Mouse (Mus musculus) MEL (cell line): ENCODE results near the gene Tjp3. TPM values are rescaled to one million over a fixed set of nuclear protein-coding genes. Genes with fewer than 3 reads are reported as not detected.

Experiments used
- DNase-seq: peaks from one replicate; pipeline ENCODE4 v3.0.0; 2011; ENCODE audit warnings: low read depth, low spot score
- H3K27ac ChIP-seq: 2 replicates; pipeline ENCODE4 v1.5.1; 2012; ENCODE audit warnings: low read depth, mild to moderate bottlenecking, control low read depth, low read length, moderate library complexity; ENCODE audit not compliant: control insufficient read depth
- H3K27me3 ChIP-seq, 2 experiments: fragments of 150-350 bp in 1 of 2; sonication (generic) in 1 of 2; 2 replicates each; pipeline ENCODE4 v1.6.1; 2012; ENCODE audit warnings: low read length in 2 of 2, mild to moderate bottlenecking in 2 of 2, improper control_type of control experiment in 1 of 2, moderate library complexity in 1 of 2; ENCODE audit not compliant: insufficient read depth in 2 of 2, control insufficient read depth in 1 of 2
- H3K36me3 ChIP-seq, 2 experiments: 2 replicates each; pipeline ENCODE4 v1.6.1; 2012 to 2014; ENCODE audit warnings: low read length in 2 of 2, improper control_type of control experiment in 1 of 2, inconsistent platforms in 1 of 2, mild to moderate bottlenecking in 1 of 2; ENCODE audit not compliant: insufficient read depth in 2 of 2, control insufficient read depth in 1 of 2
- H3K4me1 ChIP-seq, 2 experiments: fragments of 150-350 bp in 1 of 2; sonication (generic) in 1 of 2; 2 replicates each; pipeline ENCODE4 v1.6.1; 2012; ENCODE audit warnings: low read length in 2 of 2, improper control_type of control experiment in 1 of 2, mild to moderate bottlenecking in 1 of 2; ENCODE audit not compliant: insufficient read depth in 2 of 2, control insufficient read depth in 1 of 2
- H3K4me3 ChIP-seq, 2 experiments: fragments of 150-350 bp in 1 of 2; sonication (generic) in 1 of 2; 2 replicates each; pipeline ENCODE4 v1.5.1; 2012; ENCODE audit warnings: low read depth in 2 of 2, low read length in 2 of 2, mild to moderate bottlenecking in 2 of 2, moderate library complexity in 2 of 2, control low read depth in 1 of 2, improper control_type of control experiment in 1 of 2; ENCODE audit not compliant: control insufficient read depth in 1 of 2, insufficient read depth in 1 of 2
- H3K79me2 ChIP-seq: 2 replicates; pipeline ENCODE4 v1.6.1; 2012; ENCODE audit warnings: mild to moderate bottlenecking, low read length, moderate library complexity; ENCODE audit not compliant: control insufficient read depth, poor library complexity, insufficient read depth
- H3K9ac ChIP-seq: 2 replicates; pipeline ENCODE4 v1.6.1; 2012; ENCODE audit warnings: low read depth, mild to moderate bottlenecking, control low read depth, low read length, moderate library complexity; ENCODE audit not compliant: control insufficient read depth, poor library complexity, severe bottlenecking
- H3K9me3 ChIP-seq: fragments of 150-350 bp; sonication (generic); replicated peaks from 2 replicates; pipeline ENCODE4 v1.6.1; 2012; ENCODE audit warnings: mild to moderate bottlenecking, low read length, improper control_type of control experiment, moderate library complexity; ENCODE audit not compliant: insufficient read depth
- CHD1 ChIP-seq: IDR thresholded peaks from 2 replicates; pipeline ENCODE4 v1.6.1; 2012; ENCODE audit warnings: low read depth, mild to moderate bottlenecking, inconsistent platforms, low read length, improper control_type of control experiment
- CHD2 ChIP-seq: IDR thresholded peaks from 2 replicates; pipeline ENCODE4 v1.6.1; 2011; ENCODE audit warnings: low read length, improper control_type of control experiment
- CTCF ChIP-seq, 3 experiments: IDR thresholded peaks in 2 of 3; conservative IDR thresholded peaks in 1 of 3; 2 replicates each; pipeline ENCODE4 v1.5.1; 2011 to 2012; ENCODE audit warnings: low read length in 3 of 3, low read depth in 2 of 3, mild to moderate bottlenecking in 2 of 3, improper control_type of control experiment in 1 of 3, inconsistent platforms in 1 of 3, mixed read lengths in 1 of 3, moderate library complexity in 1 of 3; ENCODE audit not compliant: control insufficient read depth in 1 of 3, insufficient read depth in 1 of 3, poor library complexity in 1 of 3, severe bottlenecking in 1 of 3
- E2F4 ChIP-seq: IDR thresholded peaks from 2 replicates; pipeline ENCODE4 v1.6.1; 2011; ENCODE audit warnings: low read depth, low read length, improper control_type of control experiment, borderline replicate concordance
- ELF1 ChIP-seq: IDR thresholded peaks from 2 replicates; pipeline ENCODE4 v1.6.1; 2014; ENCODE audit warnings: low read depth, mild to moderate bottlenecking, inconsistent platforms, low read length, improper control_type of control experiment, moderate library complexity
- EP300 ChIP-seq, 2 experiments: IDR thresholded peaks; 2 replicates each; pipeline ENCODE4 v1.6.1; 2011; ENCODE audit warnings: improper control_type of control experiment in 2 of 2, low read length in 2 of 2, low read depth in 1 of 2, mild to moderate bottlenecking in 1 of 2
- ETS1 ChIP-seq: IDR thresholded peaks from 2 replicates; pipeline ENCODE4 v1.6.1; 2012; ENCODE audit warnings: low read depth, mild to moderate bottlenecking, inconsistent platforms, low read length, improper control_type of control experiment, moderate library complexity
- GABPA ChIP-seq: IDR thresholded peaks from 2 replicates; pipeline ENCODE4 v1.6.1; 2012; ENCODE audit warnings: low read depth, mild to moderate bottlenecking, inconsistent platforms, low read length, improper control_type of control experiment, moderate library complexity
- JUND ChIP-seq: IDR thresholded peaks from 2 replicates; pipeline ENCODE4 v1.6.1; 2011; ENCODE audit warnings: low read depth, mild to moderate bottlenecking, improper control_type of control experiment, low read length
- MAX ChIP-seq: IDR thresholded peaks from 2 replicates; pipeline ENCODE4 v1.6.1; 2011; ENCODE audit warnings: low read length, improper control_type of control experiment
- MEF2A ChIP-seq: IDR thresholded peaks from 2 replicates; pipeline ENCODE4 v1.6.1; 2014; ENCODE audit warnings: low read depth, mild to moderate bottlenecking, inconsistent platforms, low read length, improper control_type of control experiment; ENCODE audit not compliant: poor library complexity, insufficient replicate concordance, severe bottlenecking; ENCODE audit errors: extremely low read depth
- MXI1 ChIP-seq: IDR thresholded peaks from 2 replicates; pipeline ENCODE4 v1.6.1; 2011; ENCODE audit warnings: mild to moderate bottlenecking, low read depth, low read length, improper control_type of control experiment
- MYB ChIP-seq: IDR thresholded peaks from 2 replicates; pipeline ENCODE4 v1.6.1; 2011; ENCODE audit warnings: mild to moderate bottlenecking, low read depth, low read length, improper control_type of control experiment
- RAD21 ChIP-seq: IDR thresholded peaks from 2 replicates; pipeline ENCODE4 v1.6.1; 2011; ENCODE audit warnings: mild to moderate bottlenecking, low read depth, low read length, improper control_type of control experiment
- SIN3A ChIP-seq: IDR thresholded peaks from 2 replicates; pipeline ENCODE4 v1.6.1; 2012; ENCODE audit warnings: low read length, improper control_type of control experiment, inconsistent platforms
- SMC3 ChIP-seq: IDR thresholded peaks from 2 replicates; pipeline ENCODE4 v1.6.1; 2011; ENCODE audit warnings: low read depth, low read length, improper control_type of control experiment
- TAL1 ChIP-seq: IDR thresholded peaks from 2 replicates; pipeline ENCODE4 v1.6.1; 2012; ENCODE audit warnings: mild to moderate bottlenecking, inconsistent platforms, low read length, moderate library complexity, mixed read lengths
- TCF12 ChIP-seq: IDR thresholded peaks from 2 replicates; pipeline ENCODE4 v1.6.1; 2014; ENCODE audit warnings: low read depth, mild to moderate bottlenecking, inconsistent platforms, low read length, improper control_type of control experiment, moderate library complexity
- UBTF ChIP-seq: IDR thresholded peaks from 2 replicates; pipeline ENCODE4 v1.6.1; 2012; ENCODE audit warnings: low read depth, mild to moderate bottlenecking, inconsistent platforms, low read length, improper control_type of control experiment, moderate library complexity, borderline replicate concordance; ENCODE audit not compliant: insufficient read depth
- USF1 ChIP-seq: IDR thresholded peaks from 2 replicates; pipeline ENCODE4 v1.6.1; 2014; ENCODE audit warnings: low read depth, mild to moderate bottlenecking, inconsistent platforms, low read length, improper control_type of control experiment, moderate library complexity
- USF2 ChIP-seq, 2 experiments: IDR thresholded peaks; 2 replicates each; pipeline ENCODE4 v1.6.1; 2011 to 2012; ENCODE audit warnings: improper control_type of control experiment in 2 of 2, low read length in 2 of 2, borderline replicate concordance in 1 of 2, inconsistent platforms in 1 of 2, low read depth in 1 of 2, mild to moderate bottlenecking in 1 of 2; ENCODE audit not compliant: insufficient read depth in 1 of 2
- ZC3H11A ChIP-seq: IDR thresholded peaks from 2 replicates; pipeline ENCODE4 v1.6.1; 2012; ENCODE audit warnings: low read depth, mild to moderate bottlenecking, inconsistent platforms, low read length, improper control_type of control experiment
- ZKSCAN1 ChIP-seq: IDR thresholded peaks from 2 replicates; pipeline ENCODE4 v1.6.1; 2012; ENCODE audit warnings: low read depth, mild to moderate bottlenecking, inconsistent platforms, low read length, improper control_type of control experiment, moderate library complexity
- ZMIZ1 ChIP-seq: IDR thresholded peaks from 2 replicates; pipeline ENCODE4 v1.6.1; 2012; ENCODE audit warnings: low read depth, mild to moderate bottlenecking, inconsistent platforms, low read length, improper control_type of control experiment, moderate library complexity
- polyA plus RNA-seq, 2 experiments: library from polyadenylated mRNA; stranded (reverse) in 1 of 2; unstranded in 1 of 2; fragments of >175 nt in 1 of 2; fragments of >200 nt in 1 of 2; gene quantifications; 2 replicates each; pipeline versions ENCODE4 v1.2.1 to v1.2.4; 2012; ENCODE audit warnings: low replicate concordance in 2 of 2, low read depth in 1 of 2; ENCODE audit not compliant: insufficient read length in 2 of 2, insufficient read depth in 1 of 2, missing spikeins in 1 of 2
- total RNA-seq: library from RNA; depleted of rRNA; stranded (reverse); fragments of 300-350 nt; gene quantifications from 2 replicates; pipeline ENCODE4 v1.2.3, GENCODE M21; 2012

Gene Tjp3
- total and polyA plus RNA-seq, 3 experiments: 2.9 to 4.9 TPM; not detected in 1

DNA sequence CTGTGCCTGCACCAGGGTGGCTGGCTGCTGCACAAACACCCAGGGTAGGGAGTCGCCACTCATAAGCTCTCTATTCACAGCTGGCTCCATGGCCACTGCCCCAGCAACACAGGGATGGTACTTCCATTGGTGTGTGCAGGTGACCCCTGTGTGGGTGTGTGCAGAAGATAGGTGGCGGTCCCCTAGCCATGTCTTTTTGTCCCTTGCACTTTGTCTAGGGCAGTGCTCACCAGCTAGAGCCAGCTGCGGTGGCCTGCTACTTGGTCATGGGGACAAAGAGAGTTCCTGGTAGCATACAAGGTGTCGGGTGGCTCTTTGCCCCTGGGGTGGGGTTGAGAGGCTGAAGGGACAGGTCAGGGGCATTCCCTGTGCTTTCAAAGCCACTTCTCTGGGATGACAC is 47.2 kb downstream of the Tjp3 start:
- Histone ChIP-seq H3K36me3 (peaks cover 0 to 2% of the 10 kb centered on the region in 2 experiments; a peak in 1 of 4 replicates), H3K27ac (no peak overlapping the region), H3K9me3 (no peaks in the 10 kb centered on the region), H3K79me2 (no peaks in the 10 kb centered on the region), H3K9ac (no peak overlapping the region), H3K4me3 (no peak overlapping the region), H3K4me1 (peaks cover 0 to 8% of the 10 kb centered on the region in 2 experiments; a peak in 2 of 4 replicates), H3K27me3 (no peaks in the 10 kb centered on the region)
- no peak for DNase-seq
- TF ChIP-seq TCF12 (no peak), ZC3H11A (no peak), ELF1 (no peak), CTCF (IDR thresholded peaks at IDR 0.05 in 2 of 3, conservative IDR thresholded peaks at IDR 0.05 in 1 of 3; ENCODE audit: control insufficient read depth in 1 of 3, insufficient read depth in 1 of 3, low read depth in 2 of 3, low read length in 3 of 3, poor library complexity in 1 of 3, severe bottlenecking in 1 of 3) (no peak), MAX (no peak), UBTF (no peak), USF2 (IDR thresholded peaks at IDR 0.05; ENCODE audit: borderline replicate concordance in 1 of 2, insufficient read depth in 1 of 2, low read depth in 1 of 2, low read length in 2 of 2) (no peak), SIN3A (no peak), ZMIZ1 (no peak), CHD1 (no peak), MXI1 (no peak)

DNA sequence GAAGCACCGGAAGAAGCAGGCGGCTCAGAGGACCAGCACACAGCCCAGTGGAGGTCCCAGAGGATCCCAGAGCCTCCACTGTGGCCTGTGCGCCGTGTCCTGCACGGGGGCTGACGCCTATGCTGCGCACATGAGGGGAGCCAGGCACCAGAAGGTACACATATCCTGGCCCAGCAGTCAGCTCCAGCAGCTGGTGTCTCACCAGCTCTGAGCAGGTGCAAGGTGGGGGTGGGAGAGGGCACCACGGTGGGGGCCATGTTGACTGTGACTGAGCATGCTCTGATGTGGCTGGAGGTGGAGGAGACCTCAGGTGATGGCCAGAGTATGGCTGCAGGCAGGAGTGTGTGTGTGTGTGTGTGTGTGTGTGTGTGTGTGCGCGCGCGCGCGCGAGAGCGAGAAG is 49.4 kb downstream of the Tjp3 start:
- no peak overlapping the region for H3K9ac ChIP-seq
- peaks cover 0 to 2% of the 10 kb centered on the region in 2 experiments; a peak in 1 of 4 replicates for H3K36me3 ChIP-seq
- DNase-seq: no peak

More for the DNA sequence above, 49.4 kb downstream of the Tjp3 start:
- Histone ChIP-seq H3K4me1 (peaks cover 0 to 8% of the 10 kb centered on the region in 2 experiments; a peak in 2 of 4 replicates), H3K27me3 (no peaks in the 10 kb centered on the region), H3K27ac (no peak overlapping the region), H3K9me3 (no peaks in the 10 kb centered on the region), H3K79me2 (no peaks in the 10 kb centered on the region), H3K4me3 (no peak overlapping the region)
- no peak for TF ChIP-seq ZMIZ1
- no peak for TF ChIP-seq USF2 (IDR thresholded peaks at IDR 0.05; ENCODE audit: borderline replicate concordance in 1 of 2, insufficient read depth in 1 of 2, low read depth in 1 of 2, low read length in 2 of 2)
- TF ChIP-seq JUND: no peak
- no peak for TF ChIP-seq SIN3A
- TF ChIP-seq E2F4: no peak
- TF ChIP-seq CHD2: no peak
- no peak for TF ChIP-seq SMC3
- TF ChIP-seq EP300 (IDR thresholded peaks at IDR 0.05; ENCODE audit: low read depth in 1 of 2, low read length in 2 of 2): no peak
- no peak for TF ChIP-seq CTCF (IDR thresholded peaks at IDR 0.05 in 2 of 3, conservative IDR thresholded peaks at IDR 0.05 in 1 of 3; ENCODE audit: control insufficient read depth in 1 of 3, insufficient read depth in 1 of 3, low read depth in 2 of 3, low read length in 3 of 3, poor library complexity in 1 of 3, severe bottlenecking in 1 of 3)
- no peak for TF ChIP-seq USF1
- no peak for TF ChIP-seq GABPA
- TF ChIP-seq ETS1: no peak
- no peak for TF ChIP-seq RAD21
- TF ChIP-seq MEF2A: no peak
- TF ChIP-seq ZKSCAN1: no peak
- TF ChIP-seq TCF12: no peak
- no peak for TF ChIP-seq ZC3H11A
- no peak for TF ChIP-seq ELF1
- TF ChIP-seq TAL1: no peak
- TF ChIP-seq MYB: no peak
